Mouse (Mus musculus) brain, embryonic 14.5 days (tissue): ENCODE results near the gene Tnxb. TPM values are rescaled to one million over a fixed set of nuclear protein-coding genes. Genes with fewer than 3 reads are reported as not detected.

Experiments
- DNase-seq: peaks from one replicate; pipeline ENCODE4 v3.0.0-alpha.2; 2011; ENCODE audit warnings: low read depth
- CTCF ChIP-seq: fragments of 200-500 bp; IDR thresholded peaks from 2 replicates; pipeline ENCODE4 v1.5.1; 2012; ENCODE audit warnings: inconsistent platforms, mild to moderate bottlenecking, moderate library complexity, borderline replicate concordance; ENCODE audit not compliant: insufficient read depth, insufficient read length; ENCODE audit errors: extremely low read depth
- POLR2A ChIP-seq: fragments of 200-500 bp; IDR thresholded peaks from 2 replicates; pipeline ENCODE4 v1.6.1; 2012; ENCODE audit warnings: mild to moderate bottlenecking, inconsistent platforms, borderline replicate concordance; ENCODE audit not compliant: poor library complexity, insufficient read depth, insufficient read length, severe bottlenecking; ENCODE audit errors: extremely low read depth
- polyA plus RNA-seq: library from polyadenylated mRNA; depleted of rRNA; stranded (reverse); fragments of >200 nt; gene quantifications from 2 replicates; pipeline ENCODE4 v1.2.3, GENCODE M21; 2012

Gene Tnxb
- polyA plus RNA-seq, 1 experiment: 0.70 TPM

DNA sequence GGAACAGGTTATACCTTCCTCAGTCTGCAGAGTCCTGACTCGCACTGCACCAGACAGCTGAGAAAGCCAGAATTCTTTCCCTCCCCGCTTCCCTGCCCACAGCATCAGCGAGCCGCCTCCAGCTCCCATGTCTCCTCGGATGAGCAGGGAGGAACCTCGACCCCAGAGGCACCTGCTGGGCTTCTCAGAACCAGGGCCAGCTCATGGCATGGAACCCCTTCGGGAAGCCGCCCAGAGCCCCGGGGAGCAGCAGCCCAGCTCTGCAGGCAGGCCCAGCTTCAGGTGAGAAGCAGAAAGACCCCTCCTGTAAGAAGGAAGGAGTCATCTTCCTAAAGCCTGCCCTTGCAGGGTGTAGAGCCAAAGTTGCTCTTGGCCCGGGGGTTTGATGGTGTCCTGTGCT lies 17.8 kb upstream of the Tnxb start:
- DNase-seq: no peak
- TF ChIP-seq POLR2A (no peak), CTCF (no peak)

DNA sequence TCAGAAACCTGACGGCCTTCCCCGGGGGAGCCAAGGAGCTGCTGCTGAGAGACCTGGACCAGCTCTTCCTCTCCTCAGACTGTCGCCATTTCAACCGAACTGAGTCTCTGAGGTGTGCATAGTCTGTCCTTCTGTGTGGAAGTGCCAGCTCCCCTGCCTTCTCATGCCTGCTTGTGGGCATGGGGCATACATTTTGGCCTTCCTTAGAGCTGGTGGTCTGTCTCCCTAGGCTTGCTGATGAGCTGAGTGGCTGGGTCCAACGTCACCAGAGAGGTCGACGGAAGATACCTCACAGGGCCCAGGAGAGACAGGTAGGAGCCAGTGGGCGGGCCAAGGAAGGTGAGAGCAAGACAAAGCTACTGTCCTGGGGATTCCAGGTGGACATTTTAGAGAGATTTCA lies 17.4 kb upstream of the Tnxb start:
- no peak for DNase-seq
- no peak for TF ChIP-seq POLR2A
- TF ChIP-seq CTCF: no peak

DNA sequence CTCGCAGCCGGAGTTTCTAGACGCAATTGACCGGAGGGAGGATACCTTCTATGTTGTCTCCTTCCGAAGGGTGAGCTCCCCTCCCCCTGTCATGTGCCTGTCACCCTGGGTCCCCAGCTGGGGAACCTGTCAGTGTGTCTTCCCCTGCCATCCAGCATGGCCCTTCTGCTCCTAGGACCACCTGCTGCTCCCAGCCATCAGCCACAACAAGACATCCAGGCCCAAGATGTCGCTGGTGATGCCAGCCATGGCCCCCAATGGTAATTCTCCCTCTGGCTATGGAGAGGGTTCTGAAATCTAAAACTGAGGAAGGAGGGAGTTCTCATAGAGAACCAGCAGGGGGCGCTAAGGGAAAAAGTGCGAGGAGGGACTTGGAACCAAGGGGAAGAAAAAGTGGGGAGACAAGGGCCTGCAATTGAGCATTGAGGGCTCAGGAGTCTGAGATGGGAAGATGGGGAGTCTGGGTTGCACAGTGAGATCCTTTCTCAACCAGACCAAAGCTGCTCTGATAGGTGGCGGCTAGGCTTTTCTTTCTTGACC lies 16.5 kb upstream of the Tnxb start:
- TF ChIP-seq POLR2A (no peak), CTCF (peak; percentile 80)
- DNase-seq: peak; percentile 69

DNA sequence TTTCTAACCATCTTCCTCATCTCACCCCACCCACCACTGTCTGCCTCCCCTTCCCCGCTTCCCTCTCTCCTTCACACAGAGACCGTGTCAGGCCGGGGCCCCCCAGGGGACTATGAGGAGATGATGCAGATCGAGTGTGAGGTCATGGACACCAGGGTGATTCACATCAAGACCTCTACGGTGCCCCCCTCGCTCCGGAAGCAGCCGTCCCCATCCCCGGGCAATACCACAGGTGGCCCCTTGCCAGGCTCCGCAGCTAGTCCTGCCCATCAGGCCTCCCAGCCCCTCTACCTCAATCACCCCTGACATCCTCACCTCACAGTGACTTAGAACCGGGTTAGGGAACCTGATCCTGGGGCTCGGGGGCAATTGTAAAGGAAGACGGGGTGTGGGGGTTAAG lies 15.9 kb upstream of the Tnxb start:
- no peak for DNase-seq
- TF ChIP-seq CTCF (no peak), POLR2A (no peak)

DNA sequence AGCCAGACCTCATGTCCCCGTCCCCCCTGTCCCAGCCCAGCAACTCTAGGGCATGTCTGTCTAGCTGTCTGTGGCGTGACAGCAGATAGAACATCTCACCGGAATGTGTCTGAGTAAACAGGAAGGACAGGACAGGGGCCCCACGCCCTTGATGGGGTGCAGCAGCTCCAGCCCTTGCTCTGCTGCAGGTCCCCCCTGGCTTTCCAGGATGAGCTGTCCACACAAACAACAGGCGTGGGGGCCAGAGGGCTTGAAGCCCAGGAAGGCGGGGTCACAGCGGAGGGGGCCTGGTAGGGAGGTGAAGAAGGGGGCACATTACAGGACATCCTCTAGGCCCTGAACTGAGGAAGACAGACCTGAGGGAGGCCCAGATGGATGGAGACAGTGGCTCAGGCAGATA lies 15.2 kb upstream of the Tnxb start:
- no peak for TF ChIP-seq POLR2A
- no peak for TF ChIP-seq CTCF
- no peak for DNase-seq

DNA sequence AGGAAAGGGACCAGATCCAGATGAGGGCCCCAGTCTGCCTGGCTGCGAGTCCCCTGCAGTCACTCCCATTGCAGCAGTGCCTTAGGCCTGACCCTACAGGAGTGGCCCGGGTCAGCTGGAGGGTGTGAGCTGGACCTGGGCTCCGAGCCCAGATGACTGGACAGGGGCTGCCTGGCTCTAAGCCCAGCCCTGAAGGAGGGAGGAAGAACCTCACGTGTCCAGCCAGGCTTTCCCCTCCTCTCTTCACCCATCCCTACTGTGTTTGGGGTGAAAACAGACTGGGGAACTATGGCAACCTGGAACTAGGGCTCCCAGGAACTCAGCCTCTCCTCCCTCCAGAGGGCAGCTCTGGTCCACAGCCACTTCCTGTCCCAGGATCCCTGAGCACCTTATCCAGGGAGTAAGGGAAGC lies 14.7 kb upstream of the Tnxb start:
- TF ChIP-seq POLR2A: no peak
- no peak for TF ChIP-seq CTCF
- DNase-seq: peak; percentile 57

DNA sequence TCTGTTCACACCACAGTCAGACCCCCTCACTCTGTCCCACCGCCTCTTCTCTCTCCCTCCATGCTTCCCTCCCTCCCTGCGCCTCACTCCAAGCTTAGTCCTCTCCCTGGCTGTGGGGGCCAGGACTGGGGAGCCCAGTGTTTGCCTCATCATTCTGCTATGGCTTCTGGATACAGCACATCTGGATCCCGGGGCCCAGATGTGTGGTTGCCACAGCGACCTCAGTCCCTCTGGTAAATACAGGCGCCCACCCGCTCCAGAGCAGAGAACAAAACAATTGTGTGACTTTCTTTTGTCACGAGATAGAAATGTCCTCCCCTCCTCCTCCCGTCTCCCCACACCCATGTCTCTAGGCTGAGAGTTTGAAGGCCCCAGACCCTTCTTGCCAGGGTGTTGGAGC lies 13.7 kb upstream of the Tnxb start:
- no peak for TF ChIP-seq POLR2A
- TF ChIP-seq CTCF: no peak
- no peak for DNase-seq

DNA sequence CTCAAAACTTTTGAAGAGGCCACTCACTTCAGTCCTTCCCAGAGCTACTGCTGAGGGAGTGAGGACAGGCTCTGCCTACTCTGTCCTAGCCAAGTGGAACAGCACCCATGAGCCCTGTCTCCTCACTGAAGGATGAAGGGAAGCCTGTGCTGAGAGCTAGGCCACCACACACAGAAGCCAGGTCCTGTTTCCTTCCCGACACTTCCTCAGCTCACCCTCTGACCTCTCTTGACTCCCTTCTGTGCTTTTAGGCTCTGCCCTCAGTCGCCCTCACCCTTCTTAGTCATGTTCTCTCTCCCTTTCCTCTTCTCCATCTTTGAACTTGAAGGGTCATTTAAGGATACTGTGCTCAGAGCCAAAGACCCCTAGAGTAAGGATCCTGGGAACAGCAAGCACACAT lies 13.1 kb upstream of the Tnxb start:
- TF ChIP-seq POLR2A (no peak), CTCF (no peak)
- DNase-seq: no peak

DNA sequence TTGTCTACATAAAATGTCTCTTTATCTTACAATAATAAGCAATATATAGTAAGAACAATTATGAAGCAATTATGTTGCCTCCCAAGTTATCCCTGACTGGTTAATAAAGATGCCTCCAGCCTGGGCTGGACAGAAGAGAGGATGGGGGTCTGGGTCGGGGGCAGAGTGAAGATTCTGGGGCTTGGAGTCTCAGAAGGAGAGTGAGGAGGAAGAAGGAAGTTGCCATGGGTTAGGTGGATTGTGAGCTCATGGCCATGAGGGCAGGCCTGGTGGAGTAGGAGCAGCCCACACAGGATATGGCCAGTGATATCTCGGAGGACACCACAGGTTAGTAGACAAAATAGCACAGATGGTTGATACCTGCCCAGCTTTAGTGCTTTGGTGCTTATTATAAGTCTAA lies 12.2 kb upstream of the Tnxb start:
- TF ChIP-seq POLR2A: no peak
- TF ChIP-seq CTCF: no peak
- no peak for DNase-seq

DNA sequence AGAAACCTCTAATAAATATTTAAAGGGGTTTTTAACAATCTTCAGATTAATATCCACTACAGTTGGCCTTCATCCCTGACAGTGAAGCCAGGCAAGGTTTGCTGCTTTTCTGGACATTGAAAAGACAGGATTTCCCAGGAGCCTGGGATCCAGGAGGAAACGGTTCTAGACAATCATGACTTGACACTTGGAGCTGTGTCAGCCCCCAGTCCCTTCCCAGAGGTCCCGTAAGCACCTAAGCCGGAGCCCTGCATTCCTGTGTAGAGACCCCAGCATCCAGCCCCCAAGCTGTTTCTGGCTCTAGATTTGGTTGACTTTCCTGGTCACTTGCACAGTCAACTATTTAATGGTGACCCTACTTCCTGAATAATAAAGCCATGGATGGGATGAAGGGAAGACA lies 11.7 kb upstream of the Tnxb start:
- DNase-seq: no peak
- no peak for TF ChIP-seq POLR2A
- TF ChIP-seq CTCF: no peak

DNA sequence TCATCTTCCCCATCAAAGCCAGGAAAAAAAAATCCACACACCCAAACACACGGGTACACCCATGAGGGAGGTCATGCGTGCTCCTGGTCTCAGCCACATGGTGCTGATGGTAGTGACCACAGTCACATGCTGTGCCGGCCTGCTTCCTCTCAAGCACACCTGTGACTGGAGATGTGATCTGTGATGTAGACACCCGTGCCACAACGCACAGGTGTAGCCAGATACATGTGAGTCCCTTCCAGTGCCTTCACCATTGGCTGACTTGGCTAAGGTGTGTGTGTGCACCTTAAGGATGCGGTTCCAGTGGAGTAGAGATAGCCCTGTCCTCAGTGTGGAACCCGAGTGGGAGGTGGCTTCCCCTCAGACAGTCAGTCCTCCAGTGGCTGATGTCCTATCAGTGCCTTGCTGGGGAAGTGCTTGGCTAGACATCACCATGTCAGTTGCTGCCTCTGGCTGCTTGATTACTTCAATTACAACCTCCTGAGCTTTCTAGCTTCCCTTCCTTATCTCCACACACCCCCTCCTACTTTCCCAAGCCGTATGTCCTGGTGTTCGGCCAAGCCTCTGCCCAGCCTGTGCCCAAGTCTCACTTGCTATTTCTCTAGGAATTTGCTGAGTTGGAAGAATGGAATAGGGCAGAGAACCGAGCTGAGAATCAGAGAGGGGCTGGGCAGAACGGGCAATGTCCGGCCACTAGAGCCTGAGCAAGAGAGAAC lies 11.0 kb upstream of the Tnxb start:
- no peak for TF ChIP-seq POLR2A
- TF ChIP-seq CTCF: no peak
- no peak for DNase-seq

DNA sequence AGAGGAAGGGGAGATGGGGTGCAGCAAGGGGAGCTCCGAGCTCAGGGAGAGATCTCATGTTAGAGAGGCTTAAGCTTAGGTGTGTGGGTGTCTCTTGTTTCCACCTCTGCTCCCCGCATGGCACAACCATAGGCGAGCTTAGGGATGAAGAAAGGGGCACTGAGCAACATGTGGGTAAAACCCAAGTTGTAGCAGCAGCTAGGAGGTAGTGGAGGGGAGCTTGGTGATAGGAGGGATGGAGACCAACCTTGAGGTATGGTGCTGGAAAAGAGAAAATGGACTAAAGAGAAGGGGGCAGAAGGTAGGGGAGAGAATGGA lies 10.5 kb upstream of the Tnxb start:
- TF ChIP-seq CTCF (no peak), POLR2A (no peak)
- no peak for DNase-seq
